Mouse (Mus musculus) CD4-positive, CD25-positive, alpha-beta regulatory T cell, adult 4 months (primary cell): Measurements from ENCODE around the gene Trak1. TPM values are rescaled to one million over a fixed set of nuclear protein-coding genes. Genes with fewer than 3 reads are reported as not detected.

Experiments used
- ATAC-seq: one replicate; pipeline ENCODE4 v1.8.0; 2017
- polyA plus RNA-seq, 2 experiments: library from polyadenylated mRNA; unstranded; fragments of 100-300 nt; shearing (Covaris generic); gene quantifications; one replicate each; pipeline ENCODE4 v1.2.1; 2017

The Trak1 gene
- polyA plus RNA-seq = 10 to 100 TPM in 1 of 2 experiments, 1 to 10 TPM in 1; 8.9 to 10.7 TPM

DNA sequence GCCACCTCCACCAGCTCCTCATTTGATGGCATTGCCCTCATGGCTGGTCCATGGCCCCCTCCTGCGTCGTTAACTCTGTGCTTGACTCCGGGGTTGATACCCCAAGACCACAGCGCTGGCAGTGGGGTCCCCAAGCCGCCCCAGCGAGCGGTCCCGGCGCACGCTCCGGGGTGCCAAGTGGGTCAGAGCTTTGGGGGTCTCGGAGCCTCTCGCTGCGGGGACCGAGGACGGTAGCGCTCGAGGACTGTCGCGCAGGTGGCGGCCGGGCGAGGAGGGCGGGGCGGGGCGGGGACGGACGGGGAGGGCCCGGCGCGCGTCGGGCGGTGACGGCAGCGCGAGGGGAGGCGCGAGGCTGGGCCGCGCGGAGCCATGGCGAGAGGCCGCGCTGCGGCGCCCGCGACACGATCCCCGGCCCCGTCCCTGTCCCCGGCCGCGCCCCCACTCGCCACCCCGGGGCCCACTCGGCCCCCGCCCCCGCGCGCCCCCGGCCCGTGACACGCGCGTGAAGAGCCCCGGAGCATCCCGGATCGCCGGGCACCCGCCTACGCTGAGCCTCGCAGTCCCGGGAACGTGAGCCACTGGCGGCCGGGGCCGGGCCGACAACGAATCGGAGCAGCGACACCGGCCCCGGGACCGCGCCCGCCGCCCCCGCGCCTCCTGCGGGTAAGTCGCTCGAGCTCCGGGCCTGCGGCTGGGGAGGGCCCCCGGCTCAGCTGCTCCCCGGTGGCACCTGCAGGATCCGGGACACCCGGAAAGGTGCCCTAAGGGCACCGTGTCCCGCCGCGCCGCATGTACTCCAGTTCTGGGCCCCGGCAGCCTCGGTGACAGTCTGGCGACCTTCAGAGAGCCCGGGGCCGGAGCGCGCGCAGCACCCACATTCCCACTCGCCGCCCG, at the start of gene Trak1:
TSS of gene Trak1 (plus strand) at position 332 of the 894 bp plus-strand sequence.
- peak; percentile 47 for ATAC-seq

GRCm38 (mm10) chr9:121247956-121248775, 49.1 kb upstream of the Trak1 start:
- no peak for ATAC-seq

DNA sequence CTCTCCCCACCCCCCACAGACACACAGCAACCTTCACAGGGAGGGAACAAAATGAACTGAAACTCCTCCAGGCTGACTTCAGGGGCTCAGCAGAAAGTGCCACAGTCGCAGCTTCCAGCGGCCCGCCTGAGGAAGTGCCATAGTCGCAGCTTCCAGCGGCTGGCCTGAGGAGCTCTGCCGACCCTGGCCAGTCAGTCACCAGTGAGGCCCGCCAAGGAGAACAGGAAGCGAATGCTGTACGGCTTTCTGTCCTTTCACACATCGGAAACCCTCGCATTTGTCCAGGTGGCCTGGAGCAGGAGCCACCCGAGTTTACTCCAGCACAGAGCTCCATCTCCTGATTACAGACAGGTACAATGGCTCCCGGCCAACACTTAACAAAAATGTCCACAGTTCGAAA, 47.5 kb upstream of the Trak1 start:
- ATAC-seq = no peak

GRCm38 (mm10) chr9:121250854-121251253, 46.4 kb upstream of the Trak1 start:
- ATAC-seq = no peak

- ATAC-seq = no peak
Observed at GRCm38 (mm10) chr9:121253983-121254382, 43.3 kb upstream of the Trak1 start.

DNA sequence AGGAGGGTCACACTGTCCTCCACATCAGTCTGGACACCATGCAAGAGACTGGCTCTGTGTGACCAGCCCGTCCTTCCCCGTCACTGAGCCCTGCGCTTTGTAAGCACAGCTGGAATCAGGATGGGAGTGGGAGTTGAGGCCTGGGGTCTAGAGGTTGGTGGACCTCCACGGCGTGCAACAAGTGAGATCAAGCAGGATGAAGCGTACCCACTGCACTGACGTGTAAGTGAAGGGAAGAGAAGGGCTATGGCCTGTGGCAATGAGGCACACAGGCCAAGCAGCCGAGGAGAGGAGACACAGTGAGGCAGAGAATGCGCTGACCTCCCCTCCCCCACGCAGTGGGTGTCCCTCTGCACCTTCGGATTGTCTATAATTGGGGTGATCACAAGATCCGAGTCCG, 42.5 kb upstream of the Trak1 start:
- no peak for ATAC-seq

- no peak for ATAC-seq
Observed at GRCm38 (mm10) chr9:121257106-121257505, 40.2 kb upstream of the Trak1 start.

GRCm38 (mm10) chr9:121265307-121265706, 32.0 kb upstream of the Trak1 start:
- no peak for ATAC-seq

GRCm38 (mm10) chr9:121271149-121271548, 26.2 kb upstream of the Trak1 start:
- no peak for ATAC-seq

GRCm38 (mm10) chr9:121271561-121271960, 25.7 kb upstream of the Trak1 start:
- ATAC-seq = no peak

DNA sequence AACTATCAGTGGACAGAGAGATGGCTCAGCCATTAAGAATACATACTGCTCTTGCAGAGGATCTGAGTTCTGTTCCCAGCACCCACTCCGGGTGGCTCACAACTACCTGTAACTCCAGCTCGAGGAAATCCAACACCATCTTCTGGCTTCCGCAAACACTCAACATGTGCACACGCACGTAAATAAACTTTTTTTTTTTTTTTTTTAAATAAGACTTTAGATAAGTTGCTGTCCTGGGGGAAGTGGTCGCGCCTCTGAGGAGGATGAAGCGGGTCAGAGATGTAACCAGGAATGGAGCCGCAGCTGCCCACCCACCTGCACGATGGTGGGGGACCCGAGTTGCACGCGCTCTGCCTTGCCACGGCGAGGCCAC, 20.6 kb upstream of the Trak1 start:
- no peak for ATAC-seq

DNA sequence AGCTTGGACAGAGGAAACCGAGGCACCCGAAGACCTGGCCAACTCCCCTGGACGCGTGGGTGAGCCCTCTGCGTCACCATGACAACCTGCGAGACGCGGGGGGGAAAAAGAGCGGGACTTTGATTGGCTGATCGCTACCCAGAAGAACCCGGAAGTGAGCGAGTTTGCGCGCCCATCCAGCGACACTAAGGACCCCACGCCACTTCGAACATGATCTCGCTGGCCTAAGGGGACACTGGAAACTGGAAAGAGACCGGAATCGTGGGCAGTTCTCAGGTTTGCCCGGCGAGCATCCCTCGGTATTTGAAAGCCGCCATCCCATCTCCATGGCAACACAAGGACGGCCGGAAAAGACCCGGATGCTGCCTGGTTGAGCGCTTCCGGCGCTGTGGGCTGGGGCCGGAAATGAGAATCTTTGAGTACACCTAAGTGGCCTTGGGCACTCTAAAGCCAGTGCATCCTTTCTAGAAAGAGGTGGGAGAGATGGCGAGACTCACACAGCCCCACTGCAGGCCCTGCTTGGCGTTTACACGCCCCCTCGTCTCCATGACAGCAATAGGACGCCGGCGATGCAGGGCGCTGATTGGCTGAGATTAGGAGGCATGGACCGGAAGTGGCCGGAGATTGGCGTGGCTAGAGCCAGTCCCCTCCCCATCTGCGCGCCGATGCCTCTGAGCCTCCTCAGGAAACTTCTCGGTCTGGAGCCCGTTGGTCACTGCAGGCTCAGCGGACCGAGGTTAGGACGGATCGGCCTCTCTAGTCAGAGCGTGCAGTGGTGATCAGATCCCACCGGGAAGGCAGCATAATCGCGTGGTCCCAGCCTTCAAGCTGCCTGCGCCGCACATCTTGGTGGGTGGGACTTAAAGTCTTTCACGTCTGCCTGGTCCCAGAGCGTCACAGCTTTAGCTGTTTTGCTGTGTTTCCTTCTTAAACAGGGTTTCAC, 19.9 kb upstream of the Trak1 start, which contains the start of gene Ulk4:
TSS of gene Ulk4 (minus strand) at position 80 of the 943 bp plus-strand sequence.
- ATAC-seq = peak; percentile 87

GRCm38 (mm10) chr9:121279216-121279615, 18.1 kb upstream of the Trak1 start:
- ATAC-seq = no peak

- ATAC-seq = no peak
Observed at GRCm38 (mm10) chr9:121281891-121282290, 15.4 kb upstream of the Trak1 start.

- no peak for ATAC-seq
Observed at GRCm38 (mm10) chr9:121283620-121284185, 13.6 kb upstream of the Trak1 start.

GRCm38 (mm10) chr9:121284422-121284821, 12.9 kb upstream of the Trak1 start:
- peak; percentile 45 for ATAC-seq

- ATAC-seq = peak; percentile 87
Observed at GRCm38 (mm10) chr9:121285341-121286324, 11.7 kb upstream of the Trak1 start.

- no peak for ATAC-seq
Observed at GRCm38 (mm10) chr9:121286325-121286901, 10.9 kb upstream of the Trak1 start.

DNA sequence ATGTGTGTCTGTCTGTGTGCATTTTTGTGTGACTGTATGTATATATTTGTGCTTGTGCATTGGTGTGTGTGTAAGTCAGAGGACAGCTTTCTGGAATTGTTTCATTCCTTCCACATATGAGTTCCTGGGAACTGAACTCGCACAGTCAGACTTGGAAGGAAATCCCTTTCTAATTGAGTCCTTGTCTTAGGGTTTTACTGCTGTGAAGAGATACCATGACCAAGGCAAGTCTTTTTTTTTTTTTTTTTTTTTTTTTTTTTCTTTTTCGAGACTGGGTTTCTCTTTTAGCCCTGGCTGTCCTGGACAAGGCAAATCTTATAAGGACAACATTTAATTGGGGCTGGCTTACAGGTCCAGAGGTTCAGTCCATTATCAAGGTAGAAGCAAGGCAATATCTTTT, 6.0 kb upstream of the Trak1 start:
- ATAC-seq = no peak

- no peak for ATAC-seq
Observed at GRCm38 (mm10) chr9:121293187-121293586, 4.1 kb upstream of the Trak1 start.
